Mouse (Mus musculus): ENCODE results near the gene Sh3tc1. TPM values are rescaled to one million over a fixed set of nuclear protein-coding genes. Genes with fewer than 3 reads are reported as not detected.

The Sh3tc1 gene
- polyA plus RNA-seq (2014; fragmentation: Nextera tagmentation; extraction: Ambion mirVana) = 1.3 and 2.2 TPM in 2 replicates

- no peak for DNase-seq (ENCODE audit: low spot score)
- no peaks in the 10 kb centered on the region for H3K9me3 ChIP-seq (replicated peaks; ENCODE audit: control insufficient read depth, low read length)
- H3K4me3 ChIP-seq (ENCODE audit: low read depth, low read length) = no peak within 1 kb of the TSS
- 19% methylated on average over 10 of the region's 10 CpGs for WGBS
- H3K4me2 ChIP-seq (ENCODE audit: low read length) = no peak within 1 kb of the TSS
- H3K27ac ChIP-seq (ENCODE audit: low read depth, low read length) = no peak within 1 kb of the TSS
- ATAC-seq = no peak
- H3K4me1 ChIP-seq (ENCODE audit: control insufficient read depth, insufficient read depth, low read length) = no peaks in the 10 kb centered on the region
- no peak within 1 kb of the TSS for H3K9ac ChIP-seq (ENCODE audit: low read length)
- H3K36me3 ChIP-seq (ENCODE audit: control insufficient read depth, insufficient read depth, low read length) = no peaks in the 10 kb centered on the region
- H3K27me3 ChIP-seq (replicated peaks; ENCODE audit: control insufficient read depth, insufficient read depth, low read length) = 0 out of 2 replicates have a peak, but pooled peaks cover 3% of the 10 kb centered on the region
Measured at GRCm38 (mm10) chr5:35739536-35740278, at the start of gene Sh3tc1. Sh3tc1 (minus strand) TSS chr5:35739987.

DNA sequence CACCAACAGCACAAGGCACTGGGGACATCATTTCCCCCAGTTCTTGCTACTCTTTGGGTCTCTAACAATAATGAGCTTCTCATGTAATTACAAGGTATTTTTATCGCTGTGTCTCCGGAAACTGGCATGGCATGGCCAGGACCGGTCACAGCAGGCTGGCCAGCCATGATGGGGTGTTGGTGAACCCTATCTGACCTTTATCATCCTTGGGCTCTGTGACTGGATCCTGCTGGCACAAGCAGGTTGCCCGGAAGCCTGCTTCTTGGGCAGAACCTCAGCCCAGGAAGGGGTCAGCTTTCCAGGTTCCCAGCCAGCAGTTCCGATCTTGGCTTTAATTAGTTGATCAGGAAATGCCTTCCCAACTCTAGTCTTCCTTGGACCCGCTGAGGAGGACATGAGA, 48.9 kb upstream of the Sh3tc1 start:
- no peak for ATAC-seq
- Histone ChIP-seq H3K27me3 (replicated peaks; ENCODE audit: control insufficient read depth, insufficient read depth, low read length) (no peaks in the 10 kb centered on the region), H3K36me3 (ENCODE audit: control insufficient read depth, insufficient read depth, low read length) (no peaks in the 10 kb centered on the region), H3K4me3 (ENCODE audit: low read depth, low read length) (no peak overlapping the region), H3K4me2 (ENCODE audit: low read length) (no peak overlapping the region), H3K4me1 (ENCODE audit: control insufficient read depth, insufficient read depth, low read length) (no peaks in the 10 kb centered on the region), H3K9me3 (replicated peaks; ENCODE audit: control insufficient read depth, low read length) (no peaks in the 10 kb centered on the region), H3K9ac (ENCODE audit: low read length) (no peak overlapping the region), H3K27ac (ENCODE audit: low read depth, low read length) (no peak overlapping the region)
- no peak for DNase-seq (ENCODE audit: low spot score)
- 86% methylated on average over 6 of the region's 6 CpGs for WGBS

GRCm38 (mm10) chr5:35787847-35788246, 48.1 kb upstream of the Sh3tc1 start:
- ATAC-seq (no peak), DNase-seq (ENCODE audit: low spot score) (no peak)
- no peaks in the 10 kb centered on the region for H3K27me3 ChIP-seq (replicated peaks; ENCODE audit: control insufficient read depth, insufficient read depth, low read length)
- H3K9me3 ChIP-seq (replicated peaks; ENCODE audit: control insufficient read depth, low read length) = no peaks in the 10 kb centered on the region
- H3K36me3 ChIP-seq (ENCODE audit: control insufficient read depth, insufficient read depth, low read length) = no peaks in the 10 kb centered on the region
- no peak overlapping the region for H3K4me2 ChIP-seq (ENCODE audit: low read length)
- 89% methylated on average over 12 of the region's 12 CpGs for WGBS
- no peak overlapping the region for H3K4me3 ChIP-seq (ENCODE audit: low read depth, low read length)
- no peak overlapping the region for H3K27ac ChIP-seq (ENCODE audit: low read depth, low read length)
- no peaks in the 10 kb centered on the region for H3K4me1 ChIP-seq (ENCODE audit: control insufficient read depth, insufficient read depth, low read length)
- no peak overlapping the region for H3K9ac ChIP-seq (ENCODE audit: low read length)

DNA sequence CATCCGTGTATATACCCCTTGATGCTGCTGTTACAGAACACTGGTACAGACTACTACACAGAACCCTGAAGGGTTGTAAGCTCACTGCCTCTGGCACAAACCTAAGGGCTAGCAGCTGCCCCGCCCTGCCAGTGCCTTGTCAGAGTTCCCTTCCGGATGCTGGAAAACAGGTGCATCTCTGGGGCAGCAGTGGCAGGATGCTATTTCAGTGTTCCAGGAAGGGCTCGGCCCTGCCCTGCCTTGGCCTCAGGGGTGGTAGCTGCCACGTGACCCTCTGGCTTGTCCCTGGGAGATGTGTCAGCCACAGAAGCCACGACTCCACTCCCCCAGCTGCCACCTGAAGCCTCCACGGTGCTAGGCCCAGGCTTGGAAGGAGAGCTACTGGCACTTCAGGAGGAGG, 46.1 kb upstream of the Sh3tc1 start:
- Histone ChIP-seq H3K4me1 (ENCODE audit: control insufficient read depth, insufficient read depth, low read length) (no peaks in the 10 kb centered on the region), H3K9ac (ENCODE audit: low read length) (no peak overlapping the region), H3K4me3 (ENCODE audit: low read depth, low read length) (no peak overlapping the region), H3K27me3 (replicated peaks; ENCODE audit: control insufficient read depth, insufficient read depth, low read length) (no peaks in the 10 kb centered on the region), H3K27ac (ENCODE audit: low read depth, low read length) (no peak overlapping the region), H3K4me2 (ENCODE audit: low read length) (no peak overlapping the region), H3K36me3 (ENCODE audit: control insufficient read depth, insufficient read depth, low read length) (no peaks in the 10 kb centered on the region), H3K9me3 (replicated peaks; ENCODE audit: control insufficient read depth, low read length) (no peaks in the 10 kb centered on the region)
- WGBS = 74% methylated on average over 7 of the region's 7 CpGs
- no peak for ATAC-seq
- DNase-seq (ENCODE audit: low spot score) = no peak

GRCm38 (mm10) chr5:35782648-35783180, 42.9 kb upstream of the Sh3tc1 start:
- H3K9me3 ChIP-seq (replicated peaks; ENCODE audit: control insufficient read depth, low read length) = no peaks in the 10 kb centered on the region
- ATAC-seq (no peak), DNase-seq (ENCODE audit: low spot score) (no peak)
- no peak overlapping the region for H3K4me3 ChIP-seq (ENCODE audit: low read depth, low read length)
- no peak overlapping the region for H3K4me2 ChIP-seq (ENCODE audit: low read length)
- no peaks in the 10 kb centered on the region for H3K36me3 ChIP-seq (ENCODE audit: control insufficient read depth, insufficient read depth, low read length)
- no peaks in the 10 kb centered on the region for H3K4me1 ChIP-seq (ENCODE audit: control insufficient read depth, insufficient read depth, low read length)
- H3K27me3 ChIP-seq (replicated peaks; ENCODE audit: control insufficient read depth, insufficient read depth, low read length) = no peaks in the 10 kb centered on the region
- H3K27ac ChIP-seq (ENCODE audit: low read depth, low read length) = no peak overlapping the region
- 59% methylated on average over 10 of the region's 10 CpGs for WGBS
- no peak overlapping the region for H3K9ac ChIP-seq (ENCODE audit: low read length)

GRCm38 (mm10) chr5:35781116-35781515, 41.3 kb upstream of the Sh3tc1 start:
- H3K27me3 ChIP-seq (replicated peaks; ENCODE audit: control insufficient read depth, insufficient read depth, low read length) = no peaks in the 10 kb centered on the region
- no peak overlapping the region for H3K4me3 ChIP-seq (ENCODE audit: low read depth, low read length)
- WGBS = 74% methylated on average over 3 of the region's 3 CpGs
- no peaks in the 10 kb centered on the region for H3K4me1 ChIP-seq (ENCODE audit: control insufficient read depth, insufficient read depth, low read length)
- no peak overlapping the region for H3K9ac ChIP-seq (ENCODE audit: low read length)
- DNase-seq (ENCODE audit: low spot score) (no peak), ATAC-seq (no peak)
- H3K36me3 ChIP-seq (ENCODE audit: control insufficient read depth, insufficient read depth, low read length) = no peaks in the 10 kb centered on the region
- no peak overlapping the region for H3K27ac ChIP-seq (ENCODE audit: low read depth, low read length)
- H3K9me3 ChIP-seq (replicated peaks; ENCODE audit: control insufficient read depth, low read length) = no peaks in the 10 kb centered on the region
- H3K4me2 ChIP-seq (ENCODE audit: low read length) = no peak overlapping the region

- 59% methylated on average over 6 of the region's 6 CpGs for WGBS
- DNase-seq (ENCODE audit: low spot score) (peak; percentile 29), ATAC-seq (no peak)
- H3K4me1 ChIP-seq (ENCODE audit: control insufficient read depth, insufficient read depth, low read length) = peaks cover 5% of the 10 kb centered on the region; the same call in 1 of the 2 replicates
- H3K9me3 ChIP-seq (replicated peaks; ENCODE audit: control insufficient read depth, low read length) = no peaks in the 10 kb centered on the region
- no peak overlapping the region for H3K9ac ChIP-seq (ENCODE audit: low read length)
- no peak overlapping the region for H3K4me2 ChIP-seq (ENCODE audit: low read length)
- no peaks in the 10 kb centered on the region for H3K36me3 ChIP-seq (ENCODE audit: control insufficient read depth, insufficient read depth, low read length)
- H3K27ac ChIP-seq (ENCODE audit: low read depth, low read length) = no peak overlapping the region
- 0 out of 2 replicates have a peak, but pooled peaks cover 3% of the 10 kb centered on the region for H3K27me3 ChIP-seq (replicated peaks; ENCODE audit: control insufficient read depth, insufficient read depth, low read length)
- no peak overlapping the region for H3K4me3 ChIP-seq (ENCODE audit: low read depth, low read length)
Measured at GRCm38 (mm10) chr5:35774137-35774424, 34.3 kb upstream of the Sh3tc1 start.

DNA sequence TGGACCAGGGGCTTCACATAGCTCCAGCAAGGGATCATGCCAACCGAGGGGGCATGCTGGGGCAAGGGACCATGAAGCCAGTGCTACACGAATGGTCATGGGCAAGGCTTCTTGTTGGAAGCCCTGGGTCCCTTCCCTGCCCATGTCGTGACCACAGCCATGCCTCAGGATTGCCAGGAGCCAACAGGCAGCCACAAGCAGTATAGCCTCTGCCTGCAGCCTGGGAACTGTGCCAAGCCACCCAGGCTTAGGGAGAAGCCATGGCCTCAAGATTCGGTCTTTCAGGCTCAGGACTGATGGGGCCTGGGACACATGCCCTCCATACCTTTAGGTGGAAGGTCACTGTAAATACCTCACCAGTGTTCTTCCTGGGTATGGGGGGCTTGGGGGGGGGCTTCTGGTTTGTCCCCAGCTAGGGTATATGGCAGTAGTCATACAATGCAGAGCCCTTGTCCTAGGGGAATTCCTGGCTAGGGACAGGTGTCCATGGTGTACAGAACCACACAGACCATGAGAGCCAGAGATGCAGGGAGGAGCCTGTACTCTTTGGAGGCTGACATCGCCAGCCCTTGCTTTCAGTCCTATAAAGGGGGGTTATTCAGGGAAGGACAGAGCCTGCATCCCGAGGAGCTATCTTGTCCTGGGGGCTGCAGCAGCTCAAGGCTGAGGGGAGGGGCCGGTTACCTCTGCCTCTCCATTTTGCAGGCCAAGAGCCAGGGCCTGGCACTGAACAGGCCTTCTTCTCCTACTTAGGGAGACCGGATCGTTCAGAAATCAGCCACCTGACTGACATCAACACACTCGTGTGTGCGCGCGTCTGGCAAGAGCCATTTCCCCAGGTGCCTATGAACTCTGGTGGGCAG, 33.7 kb upstream of the Sh3tc1 start:
- H3K27ac ChIP-seq (ENCODE audit: low read depth, low read length) = no peak overlapping the region
- H3K4me2 ChIP-seq (ENCODE audit: low read length) = no peak overlapping the region
- H3K4me1 ChIP-seq (ENCODE audit: control insufficient read depth, insufficient read depth, low read length) = peaks cover 5% of the 10 kb centered on the region; the same call in 1 of the 2 replicates
- whole genome bisulfite sequencing = 72% methylated on average over 13 of the region's 13 CpGs
- ATAC-seq = no peak
- 0 out of 2 replicates have a peak, but pooled peaks cover 3% of the 10 kb centered on the region for H3K27me3 ChIP-seq (replicated peaks; ENCODE audit: control insufficient read depth, insufficient read depth, low read length)
- H3K36me3 ChIP-seq (ENCODE audit: control insufficient read depth, insufficient read depth, low read length) = no peaks in the 10 kb centered on the region
- no peaks in the 10 kb centered on the region for H3K9me3 ChIP-seq (replicated peaks; ENCODE audit: control insufficient read depth, low read length)
- H3K9ac ChIP-seq (ENCODE audit: low read length) = no peak overlapping the region
- peak; percentile 51 for DNase-seq (ENCODE audit: low spot score)
- H3K4me3 ChIP-seq (ENCODE audit: low read depth, low read length) = no peak overlapping the region

Measured in forebrain, embryonic 14.5 days (tissue).